Mouse (Mus musculus): ENCODE data around the gene Tub. TPM values are rescaled to one million over a fixed set of nuclear protein-coding genes. Genes with fewer than 3 reads are reported as not detected.
A peak's percentile ranks its signal among the peaks of the same experiment; 100 is the strongest.

Tub gene
- total RNA-seq (2014; rRNA removed), result 159 and 207 TPM in 2 replicates
- 42.8 and 44.3 TPM in 2 replicates for polyA plus RNA-seq (2015; fragmentation: Nextera tagmentation; extraction: Ambion mirVana)

GRCm38 (mm10) chr7:108950312-108950761 is at the start of gene Tub:
Gene Tub (plus strand): TSS chr7:108950338.
- TF ChIP-seq CTCF (IDR thresholded peaks at IDR 0.05), result no peak
- DNase-seq (ENCODE audit: low spot score) (peak; percentile 87), ATAC-seq (ENCODE audit: low FRiP score) (peak; percentile 86)
- under 1% methylated on average over 37 of the region's 44 CpGs for WGBS
- no peaks in the 10 kb centered on the region for H3K4me1 ChIP-seq (ENCODE audit: insufficient read depth, low read length)
- H3K9ac ChIP-seq (replicated peaks; ENCODE audit: low read length, poor library complexity, severe bottlenecking), result peak within 1 kb of the TSS; percentile 70
- H3K4me3 ChIP-seq (ENCODE audit: low read depth, low read length), result peak within 1 kb of the TSS; percentile 52
- H3K27me3 ChIP-seq (ENCODE audit: insufficient read depth, low read length), result peaks cover 9% of the 10 kb centered on the region; the same call in 1 of the 2 replicates
- H3K36me3 ChIP-seq (ENCODE audit: insufficient read depth, low read length), result no peaks in the 10 kb centered on the region
- H3K27ac ChIP-seq (ENCODE audit: low read depth, low read length), result peak within 1 kb of the TSS; percentile 87
- peak within 1 kb of the TSS; percentile 83 for H3K4me2 ChIP-seq (ENCODE audit: low read depth, low read length, poor library complexity, severe bottlenecking)
- H3K9me3 ChIP-seq (ENCODE audit: low read length), result no peaks in the 10 kb centered on the region

DNA sequence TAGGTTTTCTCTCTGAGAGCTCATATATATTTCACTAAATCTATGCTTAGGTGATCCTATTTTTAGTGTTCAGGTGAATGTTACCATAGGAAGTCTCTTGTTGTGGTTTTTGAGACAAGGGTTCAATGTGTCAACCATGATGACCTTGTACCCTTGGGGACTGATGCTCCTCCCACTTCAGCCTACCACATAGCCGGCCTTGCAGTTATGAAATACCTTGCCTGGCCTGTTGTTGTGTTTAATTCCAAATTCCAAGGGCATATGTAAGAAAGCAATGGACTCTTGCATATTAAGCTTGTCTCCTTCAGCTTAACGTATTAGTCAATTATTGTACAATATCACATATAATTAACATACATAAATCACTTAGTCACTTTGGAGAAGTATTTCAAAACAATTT is 46.2 kb upstream of the Tub start:
- ATAC-seq (ENCODE audit: low FRiP score) (no peak), DNase-seq (ENCODE audit: low spot score) (no peak)
- Histone ChIP-seq H3K36me3 (ENCODE audit: insufficient read depth, low read length) (no peaks in the 10 kb centered on the region), H3K4me1 (ENCODE audit: insufficient read depth, low read length) (no peaks in the 10 kb centered on the region), H3K9ac (replicated peaks; ENCODE audit: low read length, poor library complexity, severe bottlenecking) (no peak overlapping the region), H3K27me3 (ENCODE audit: insufficient read depth, low read length) (no peaks in the 10 kb centered on the region), H3K9me3 (ENCODE audit: low read length) (no peaks in the 10 kb centered on the region), H3K4me2 (ENCODE audit: low read depth, low read length, poor library complexity, severe bottlenecking) (no peak overlapping the region), H3K4me3 (ENCODE audit: low read depth, low read length) (no peak overlapping the region), H3K27ac (ENCODE audit: low read depth, low read length) (no peak overlapping the region)
- TF ChIP-seq CTCF (IDR thresholded peaks at IDR 0.05), result no peak
- 82% methylated on average over 2 of the region's 2 CpGs for WGBS

DNA sequence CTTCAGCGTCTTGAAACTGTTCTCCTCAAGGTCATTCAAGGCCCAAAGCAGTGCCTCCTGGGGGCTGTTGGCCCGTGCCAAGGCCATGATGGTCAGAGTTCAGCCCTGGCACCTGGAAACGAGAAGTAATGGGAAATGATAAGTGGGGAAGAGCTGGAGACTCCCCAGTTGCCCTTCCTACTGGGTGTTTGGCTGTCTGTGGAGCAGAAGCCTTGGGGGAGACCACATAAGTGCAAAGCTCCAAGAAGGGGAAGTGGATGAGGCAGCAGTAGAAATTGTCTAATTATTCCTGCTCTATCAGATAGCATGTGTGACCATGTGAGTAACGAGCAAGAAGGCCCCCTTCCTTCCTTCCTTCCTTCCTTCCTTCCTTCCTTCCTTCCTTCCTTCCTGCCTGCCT is 23.1 kb upstream of the Tub start:
- no peak overlapping the region for H3K9ac ChIP-seq (replicated peaks; ENCODE audit: low read length, poor library complexity, severe bottlenecking)
- H3K9me3 ChIP-seq (ENCODE audit: low read length), result no peaks in the 10 kb centered on the region
- WGBS, result 72% methylated on average over 4 of the region's 4 CpGs
- no peak overlapping the region for H3K27ac ChIP-seq (ENCODE audit: low read depth, low read length)
- no peaks in the 10 kb centered on the region for H3K36me3 ChIP-seq (ENCODE audit: insufficient read depth, low read length)
- no peaks in the 10 kb centered on the region; the same call in 1 of the 2 replicates for H3K27me3 ChIP-seq (ENCODE audit: insufficient read depth, low read length)
- H3K4me2 ChIP-seq (ENCODE audit: low read depth, low read length, poor library complexity, severe bottlenecking), result no peak overlapping the region
- ATAC-seq (ENCODE audit: low FRiP score) (no peak), DNase-seq (ENCODE audit: low spot score) (no peak)
- TF ChIP-seq CTCF (IDR thresholded peaks at IDR 0.05), result no peak
- no peak overlapping the region for H3K4me3 ChIP-seq (ENCODE audit: low read depth, low read length)
- H3K4me1 ChIP-seq (ENCODE audit: insufficient read depth, low read length), result no peaks in the 10 kb centered on the region

GRCm38 (mm10) chr7:108928280-108929188 is 21.6 kb upstream of the Tub start:
- ATAC-seq (ENCODE audit: low FRiP score) (no peak), DNase-seq (ENCODE audit: low spot score) (no peak)
- H3K36me3 ChIP-seq (ENCODE audit: insufficient read depth, low read length), result no peaks in the 10 kb centered on the region
- H3K27ac ChIP-seq (ENCODE audit: low read depth, low read length), result no peak overlapping the region
- no peaks in the 10 kb centered on the region for H3K27me3 ChIP-seq (ENCODE audit: insufficient read depth, low read length)
- H3K4me2 ChIP-seq (ENCODE audit: low read depth, low read length, poor library complexity, severe bottlenecking), result no peak overlapping the region
- WGBS, result 80% methylated on average over 11 of the region's 11 CpGs
- no peak for TF ChIP-seq CTCF (IDR thresholded peaks at IDR 0.05)
- H3K4me1 ChIP-seq (ENCODE audit: insufficient read depth, low read length), result no peaks in the 10 kb centered on the region
- no peaks in the 10 kb centered on the region for H3K9me3 ChIP-seq (ENCODE audit: low read length)
- no peak overlapping the region for H3K9ac ChIP-seq (replicated peaks; ENCODE audit: low read length, poor library complexity, severe bottlenecking)
- H3K4me3 ChIP-seq (ENCODE audit: low read depth, low read length), result no peak overlapping the region

GRCm38 (mm10) chr7:108929726-108930393 is 20.3 kb upstream of the Tub start, which contains the start of gene Nlrp10:
Gene Nlrp10 (minus strand): TSS chr7:108930178.
- no peaks in the 10 kb centered on the region for H3K27me3 ChIP-seq (ENCODE audit: insufficient read depth, low read length)
- TF ChIP-seq CTCF (IDR thresholded peaks at IDR 0.05), result no peak
- no peak within 1 kb of the TSS for H3K27ac ChIP-seq (ENCODE audit: low read depth, low read length)
- ATAC-seq (ENCODE audit: low FRiP score) (no peak), DNase-seq (ENCODE audit: low spot score) (no peak)
- H3K9me3 ChIP-seq (ENCODE audit: low read length), result no peaks in the 10 kb centered on the region
- no peak within 1 kb of the TSS for H3K4me2 ChIP-seq (ENCODE audit: low read depth, low read length, poor library complexity, severe bottlenecking)
- WGBS, result 81% methylated on average over 6 of the region's 6 CpGs
- H3K36me3 ChIP-seq (ENCODE audit: insufficient read depth, low read length), result no peaks in the 10 kb centered on the region
- no peak within 1 kb of the TSS for H3K4me3 ChIP-seq (ENCODE audit: low read depth, low read length)
- H3K4me1 ChIP-seq (ENCODE audit: insufficient read depth, low read length), result no peaks in the 10 kb centered on the region
- H3K9ac ChIP-seq (replicated peaks; ENCODE audit: low read length, poor library complexity, severe bottlenecking), result no peak within 1 kb of the TSS

Measured in midbrain, postnatal 0 days (tissue).